Mouse (Mus musculus) testis, adult 2 months (tissue): ENCODE measurements around the gene Nbeal2.

Experiments used
- CTCF ChIP-seq: fragments of 200-500 bp; IDR thresholded peaks from 2 replicates; pipeline ENCODE4 v1.5.1; 2012; ENCODE audit warnings: low read depth, mild to moderate bottlenecking, inconsistent platforms, low read length, moderate library complexity; ENCODE audit not compliant: control insufficient read depth, insufficient read depth, insufficient replicate concordance
- POLR2A ChIP-seq: fragments of 200-500 bp; IDR thresholded peaks from 2 replicates; pipeline ENCODE4 v1.6.1; 2012; ENCODE audit warnings: low read depth, mild to moderate bottlenecking, inconsistent platforms, low read length, moderate library complexity; ENCODE audit not compliant: control insufficient read depth

DNA sequence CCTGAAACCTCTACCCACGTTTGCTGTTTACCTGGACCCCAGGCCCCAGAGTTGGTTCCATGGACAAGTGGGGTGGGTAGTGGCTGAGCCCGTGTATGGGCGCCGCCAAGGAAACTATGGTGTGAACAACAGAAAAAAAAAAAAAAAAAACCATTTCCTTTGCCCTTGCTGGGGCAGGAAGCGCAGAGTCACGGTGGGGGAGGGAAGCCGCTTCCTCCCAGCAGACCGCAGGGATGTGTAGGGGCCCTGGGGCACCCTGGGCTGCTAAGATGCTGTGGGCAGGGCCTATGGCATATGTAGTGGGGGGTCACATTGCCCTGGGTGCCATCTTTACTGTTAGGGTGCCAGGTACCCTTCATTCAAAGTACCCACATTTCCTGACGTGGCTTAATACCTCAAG lies 8.7 kb downstream of the Nbeal2 start:
- TF ChIP-seq POLR2A (no peak), CTCF (no peak)
